Mouse (Mus musculus) T-helper 17 cell (primary cell): ENCODE data around the gene Akap6.

ENCODE experiments used
- in situ Hi-C, 2 experiments: fragments of 300-600 bp; cut with MboI, MseI; formaldehyde crosslinking; loops; 1 replicate in 1 of 2; 2 replicates in 1 of 2; pipeline ENCODE4 v1.15.1; 2025; ENCODE audit warnings: high pct_unique_total_duplicates in 2 of 2

Gene Akap6

GRCm38 (mm10) chr12:52699146-52699545, at the start of gene Akap6:
Akap6 (plus strand) TSS chr12:52699383.
- in situ Hi-C loops = no loop called here

GRCm38 (mm10) chr12:52662907-52663790, 36.0 kb upstream of the Akap6 start:
- in situ Hi-C loops = no loop called here

- in situ Hi-C loops = no loop called here
Measured at GRCm38 (mm10) chr12:52664944-52665343, 34.2 kb upstream of the Akap6 start.

- in situ Hi-C loops = no loop called here
Measured at GRCm38 (mm10) chr12:52671436-52671835, 27.7 kb upstream of the Akap6 start.

GRCm38 (mm10) chr12:52671943-52672342, 27.2 kb upstream of the Akap6 start:
- in situ Hi-C loops = no loop called here

GRCm38 (mm10) chr12:52673361-52673960, 25.7 kb upstream of the Akap6 start:
- in situ Hi-C loops = no loop called here

- in situ Hi-C loops = no loop called here
Measured at GRCm38 (mm10) chr12:52675010-52675409, 24.2 kb upstream of the Akap6 start.

- in situ Hi-C loops = no loop called here
Measured at GRCm38 (mm10) chr12:52687355-52687754, 11.8 kb upstream of the Akap6 start.

GRCm38 (mm10) chr12:52688712-52689111, 10.5 kb upstream of the Akap6 start:
- in situ Hi-C loops = no loop called here

- in situ Hi-C loops = no loop called here
Measured at GRCm38 (mm10) chr12:52691552-52691951, 7.6 kb upstream of the Akap6 start.

GRCm38 (mm10) chr12:52692290-52692974, 6.8 kb upstream of the Akap6 start:
- in situ Hi-C loops = no loop called here

- in situ Hi-C loops = no loop called here
Measured at GRCm38 (mm10) chr12:52697407-52698109, 1.6 kb upstream of the Akap6 start.

GRCm38 (mm10) chr12:52698276-52698930, 780 bp upstream of the Akap6 start:
- in situ Hi-C loops = no loop called here

GRCm38 (mm10) chr12:52699961-52700696, 946 bp downstream of the Akap6 start:
- in situ Hi-C loops = no loop called here

GRCm38 (mm10) chr12:52700697-52701191, 1.6 kb downstream of the Akap6 start:
- in situ Hi-C loops = no loop called here

GRCm38 (mm10) chr12:52701201-52701641, 2.0 kb downstream of the Akap6 start:
- in situ Hi-C loops = no loop called here

GRCm38 (mm10) chr12:52702368-52702967, 3.3 kb downstream of the Akap6 start:
- in situ Hi-C loops = no loop called here

- in situ Hi-C loops = no loop called here
Measured at GRCm38 (mm10) chr12:52704081-52704480, 4.9 kb downstream of the Akap6 start.

- in situ Hi-C loops = no loop called here
Measured at GRCm38 (mm10) chr12:52704810-52705209, 5.6 kb downstream of the Akap6 start.

GRCm38 (mm10) chr12:52711382-52711781, 12.2 kb downstream of the Akap6 start:
- in situ Hi-C loops = no loop called here
